Mouse (Mus musculus): ENCODE measurements around the gene Abcc6. TPM values are rescaled to one million over a fixed set of nuclear protein-coding genes. Genes with fewer than 3 reads are reported as not detected.

Gene Abcc6
- polyA plus RNA-seq, 1 experiment from 2014 or later, result 1.3 TPM

GRCm38 (mm10) chr7:46044106-46044505, 14.0 kb upstream of the Abcc6 start:
- 90% methylated on average over 10 of the region's 10 CpGs for WGBS
- no peaks in the 10 kb centered on the region for H3K9me3 ChIP-seq
- H3K27ac ChIP-seq, result no peak overlapping the region
- H3K4me1 ChIP-seq, result no peaks in the 10 kb centered on the region
- H3K27me3 ChIP-seq (ENCODE audit: insufficient read depth, poor library complexity, severe bottlenecking), result no peaks in the 10 kb centered on the region
- H3K4me3 ChIP-seq, result no peak overlapping the region
- H3K36me3 ChIP-seq, result peaks cover 92% of the 10 kb centered on the region
- no peak for DNase-seq (ENCODE audit: low spot score)

GRCm38 (mm10) chr7:46039873-46040272, 9.8 kb upstream of the Abcc6 start:
- DNase-seq (ENCODE audit: low spot score), result no peak
- WGBS, result 79% methylated on average over 2 of the region's 2 CpGs
- Histone ChIP-seq H3K27ac (no peak overlapping the region), H3K4me3 (no peak overlapping the region), H3K9me3 (no peaks in the 10 kb centered on the region), H3K27me3 (ENCODE audit: insufficient read depth, poor library complexity, severe bottlenecking) (no peaks in the 10 kb centered on the region), H3K36me3 (peaks cover 75% of the 10 kb centered on the region), H3K4me1 (peaks cover 5% of the 10 kb centered on the region)

GRCm38 (mm10) chr7:46037433-46037832, 7.3 kb upstream of the Abcc6 start:
- 90% methylated on average over 6 of the region's 6 CpGs for WGBS
- DNase-seq (ENCODE audit: low spot score), result no peak
- Histone ChIP-seq H3K9me3 (no peaks in the 10 kb centered on the region), H3K36me3 (peaks cover 51% of the 10 kb centered on the region), H3K27me3 (ENCODE audit: insufficient read depth, poor library complexity, severe bottlenecking) (no peaks in the 10 kb centered on the region), H3K4me1 (peaks cover 13% of the 10 kb centered on the region), H3K27ac (no peak overlapping the region), H3K4me3 (no peak overlapping the region)

GRCm38 (mm10) chr7:46035468-46035867, 5.4 kb upstream of the Abcc6 start:
- Histone ChIP-seq H3K27me3 (ENCODE audit: insufficient read depth, poor library complexity, severe bottlenecking) (no peaks in the 10 kb centered on the region), H3K36me3 (peaks cover 31% of the 10 kb centered on the region), H3K9me3 (no peaks in the 10 kb centered on the region), H3K4me3 (no peak overlapping the region), H3K4me1 (peaks cover 13% of the 10 kb centered on the region), H3K27ac (no peak overlapping the region)
- DNase-seq (ENCODE audit: low spot score), result no peak
- WGBS, result 54% methylated on average over 2 of the region's 2 CpGs

GRCm38 (mm10) chr7:46034991-46035390, 4.9 kb upstream of the Abcc6 start:
- no peak for DNase-seq (ENCODE audit: low spot score)
- Histone ChIP-seq H3K4me3 (peak overlapping the region; percentile 86), H3K9me3 (no peaks in the 10 kb centered on the region), H3K4me1 (peaks cover 18% of the 10 kb centered on the region), H3K27ac (no peak overlapping the region), H3K36me3 (peaks cover 27% of the 10 kb centered on the region), H3K27me3 (ENCODE audit: insufficient read depth, poor library complexity, severe bottlenecking) (no peaks in the 10 kb centered on the region)
- WGBS, result 64% methylated on average over 2 of the region's 2 CpGs

- under 1% methylated on average over 35 of the region's 35 CpGs for WGBS
- Histone ChIP-seq H3K9me3 (no peaks in the 10 kb centered on the region), H3K36me3 (peaks cover 17% of the 10 kb centered on the region), H3K4me1 (peaks cover 21% of the 10 kb centered on the region), H3K27me3 (ENCODE audit: insufficient read depth, poor library complexity, severe bottlenecking) (peaks cover 3% of the 10 kb centered on the region; the same call in 1 of the 2 replicates), H3K4me3 (peak overlapping the region; percentile 86), H3K27ac (peak overlapping the region; percentile 89)
- DNase-seq (ENCODE audit: low spot score), result no peak
Observed at GRCm38 (mm10) chr7:46033870-46034337, 3.8 kb upstream of the Abcc6 start.

- Histone ChIP-seq H3K4me1 (peaks cover 21% of the 10 kb centered on the region), H3K4me3 (peak within 1 kb of the TSS; percentile 86), H3K9me3 (no peaks in the 10 kb centered on the region), H3K27me3 (ENCODE audit: insufficient read depth, poor library complexity, severe bottlenecking) (peaks cover 4% of the 10 kb centered on the region; the same call in 1 of the 2 replicates), H3K36me3 (peaks cover 10% of the 10 kb centered on the region), H3K27ac (peak within 1 kb of the TSS; percentile 89)
- 6% methylated on average over 44 of the region's 44 CpGs for WGBS
- peak; percentile 97 for DNase-seq (ENCODE audit: low spot score)
Observed at GRCm38 (mm10) chr7:46033109-46033869, 3.2 kb upstream of the Abcc6 start, which contains the start of gene Nomo1. Gene Nomo1 (plus strand): TSS chr7:46033698.

- DNase-seq (ENCODE audit: low spot score), result no peak
- Histone ChIP-seq H3K36me3 (no peaks in the 10 kb centered on the region), H3K27me3 (ENCODE audit: insufficient read depth, poor library complexity, severe bottlenecking) (peaks cover 4% of the 10 kb centered on the region; the same call in 1 of the 2 replicates), H3K27ac (no peak overlapping the region), H3K4me3 (no peak overlapping the region), H3K9me3 (no peaks in the 10 kb centered on the region), H3K4me1 (peaks cover 21% of the 10 kb centered on the region)
- 69% methylated on average over 2 of the region's 2 CpGs for WGBS
Observed at GRCm38 (mm10) chr7:46031075-46031474, 973 bp upstream of the Abcc6 start.

- 64% methylated on average over 9 of the region's 9 CpGs for WGBS
- no peaks in the 10 kb centered on the region for H3K9me3 ChIP-seq
- H3K36me3 ChIP-seq, result no peaks in the 10 kb centered on the region
- no peak for DNase-seq (ENCODE audit: low spot score)
- H3K4me3 ChIP-seq, result peak overlapping the region; percentile 31
- peaks cover 4% of the 10 kb centered on the region; the same call in 1 of the 2 replicates for H3K27me3 ChIP-seq (ENCODE audit: insufficient read depth, poor library complexity, severe bottlenecking)
- no peak overlapping the region for H3K27ac ChIP-seq
- peaks cover 13% of the 10 kb centered on the region for H3K4me1 ChIP-seq
Observed at GRCm38 (mm10) chr7:46029299-46030144, 580 bp downstream of the Abcc6 start.

GRCm38 (mm10) chr7:46028681-46029080, 1.4 kb downstream of the Abcc6 start:
- DNase-seq (ENCODE audit: low spot score), result no peak
- H3K27ac ChIP-seq, result no peak overlapping the region
- H3K36me3 ChIP-seq, result no peaks in the 10 kb centered on the region
- no peaks in the 10 kb centered on the region for H3K9me3 ChIP-seq
- H3K4me3 ChIP-seq, result no peak overlapping the region
- H3K4me1 ChIP-seq, result peaks cover 8% of the 10 kb centered on the region
- 82% methylated on average over 10 of the region's 10 CpGs for WGBS
- H3K27me3 ChIP-seq (ENCODE audit: insufficient read depth, poor library complexity, severe bottlenecking), result peaks cover 4% of the 10 kb centered on the region; the same call in 1 of the 2 replicates

GRCm38 (mm10) chr7:46025436-46025835, 4.7 kb downstream of the Abcc6 start:
- Histone ChIP-seq H3K4me3 (no peak overlapping the region), H3K4me1 (peaks cover 7% of the 10 kb centered on the region), H3K36me3 (no peaks in the 10 kb centered on the region), H3K9me3 (no peaks in the 10 kb centered on the region), H3K27me3 (ENCODE audit: insufficient read depth, poor library complexity, severe bottlenecking) (peaks cover 4% of the 10 kb centered on the region; the same call in 1 of the 2 replicates), H3K27ac (no peak overlapping the region)
- no peak for DNase-seq (ENCODE audit: low spot score)
- WGBS, result 74% methylated on average over 9 of the region's 9 CpGs

- Histone ChIP-seq H3K27ac (no peak overlapping the region), H3K9me3 (no peaks in the 10 kb centered on the region), H3K36me3 (no peaks in the 10 kb centered on the region), H3K27me3 (ENCODE audit: insufficient read depth, poor library complexity, severe bottlenecking) (no peaks in the 10 kb centered on the region), H3K4me1 (peaks cover 11% of the 10 kb centered on the region), H3K4me3 (no peak overlapping the region)
- peak; percentile 68 for DNase-seq (ENCODE audit: low spot score)
- 27% methylated on average over 4 of the region's 4 CpGs for WGBS
Observed at GRCm38 (mm10) chr7:46021951-46022350, 8.2 kb downstream of the Abcc6 start.

- Histone ChIP-seq H3K4me1 (peaks cover 11% of the 10 kb centered on the region), H3K9me3 (no peaks in the 10 kb centered on the region), H3K27ac (no peak overlapping the region), H3K4me3 (no peak overlapping the region), H3K27me3 (ENCODE audit: insufficient read depth, poor library complexity, severe bottlenecking) (no peaks in the 10 kb centered on the region), H3K36me3 (no peaks in the 10 kb centered on the region)
- 67% methylated on average over 3 of the region's 3 CpGs for WGBS
- no peak for DNase-seq (ENCODE audit: low spot score)
Observed at GRCm38 (mm10) chr7:46019594-46019993, 10.5 kb downstream of the Abcc6 start.
